Mouse (Mus musculus) liver, postnatal 0 days (tissue): ENCODE measurements at regions not wholly inside any gene's neighbourhood (a gene's known extent, or its start where the extent isn't known, plus 50 kb on each side); places are given as distances from the start of the nearest gene placed in this dataset.

Experiments used
- CTCF ChIP-seq: sonication (generic); IDR thresholded peaks from 2 replicates; pipeline ENCODE4 v1.5.1; 2016; ENCODE audit warnings: antibody characterized with exemption, low read depth
- EP300 ChIP-seq: IDR thresholded peaks from 2 replicates; pipeline ENCODE4 v1.6.1; 2016; ENCODE audit warnings: antibody characterized with exemption, low read depth, mild to moderate bottlenecking

DNA sequence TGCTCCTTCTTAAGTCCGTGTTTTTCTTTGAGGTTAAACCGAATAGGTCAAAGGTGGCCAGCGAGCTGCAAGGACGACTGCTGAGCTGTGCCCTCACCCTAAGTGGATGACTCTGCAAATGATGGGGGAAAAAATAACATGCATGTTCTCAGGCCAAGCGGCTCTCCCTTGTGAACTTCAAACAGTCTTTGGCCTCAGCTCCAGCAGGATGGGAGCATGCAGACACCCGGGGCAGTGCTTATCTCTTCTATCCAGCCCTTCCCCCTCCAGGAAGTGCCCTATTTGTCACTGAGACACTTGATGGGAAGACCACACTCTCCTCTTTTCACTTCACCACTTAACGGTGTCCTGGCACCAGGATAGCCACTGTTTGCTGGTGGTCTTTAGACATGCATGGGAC is 157.3 kb upstream of the Serp2 start:
- no peak for TF ChIP-seq CTCF
- TF ChIP-seq EP300: no peak
